Mouse (Mus musculus) layer of hippocampus, postnatal 14 days (tissue): ENCODE measurements around the gene Zp3r. TPM values are rescaled to one million over a fixed set of nuclear protein-coding genes. Genes with fewer than 3 reads are reported as not detected.
"Not testable (repeated sequence)": the region's sequence is repeated elsewhere in the genome, so short reads cannot be mapped to it uniquely, and the experiment has no call there.

Experiments
- DNase-seq, 2 experiments: peaks; one replicate each; pipeline ENCODE4 v3.0.0; 2021 to 2022; ENCODE audit warnings: low spot score in 2 of 2, mixed read lengths in 1 of 2
- long read RNA-seq, 2 experiments: library from polyadenylated mRNA; stranded (forward); transcript quantifications; one replicate each; pipeline ENCODE4 v2.0.0; 2021
- total RNA-seq, 2 experiments: library from RNA; stranded (reverse); gene quantifications; 2 replicates each; pipeline ENCODE4 v1.2.3; 2021

The Zp3r gene
- total RNA-seq, result under 1 TPM in 1 of 2 experiments, not detected in 1; 0.26 TPM
- long read RNA-seq, experiment 1, result 0 reads
- long read RNA-seq, experiment 2, result 0 reads

DNA sequence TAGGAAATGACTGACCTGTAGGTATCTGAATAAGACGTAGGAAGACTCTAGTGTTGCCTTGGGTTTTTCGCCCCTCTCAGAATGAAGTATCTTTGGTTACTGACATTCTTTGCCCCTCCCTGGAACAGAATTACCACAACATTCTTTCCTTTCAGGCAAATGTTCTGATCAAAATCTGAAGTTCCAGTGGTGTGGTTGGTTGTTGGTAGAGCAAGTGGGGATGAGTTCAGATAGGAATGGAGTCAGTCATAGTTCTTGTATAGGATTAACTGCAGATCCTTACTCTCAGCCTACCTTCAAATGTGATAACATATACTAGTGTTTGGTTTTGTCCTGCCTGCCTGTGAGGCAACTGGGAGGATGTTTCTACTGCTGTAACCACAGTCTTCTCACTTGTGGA, at the start of gene Zp3r:
Zp3r (minus strand) TSS at position 101 of the 400 bp plus-strand sequence.
- DNase-seq, result no peak

DNA sequence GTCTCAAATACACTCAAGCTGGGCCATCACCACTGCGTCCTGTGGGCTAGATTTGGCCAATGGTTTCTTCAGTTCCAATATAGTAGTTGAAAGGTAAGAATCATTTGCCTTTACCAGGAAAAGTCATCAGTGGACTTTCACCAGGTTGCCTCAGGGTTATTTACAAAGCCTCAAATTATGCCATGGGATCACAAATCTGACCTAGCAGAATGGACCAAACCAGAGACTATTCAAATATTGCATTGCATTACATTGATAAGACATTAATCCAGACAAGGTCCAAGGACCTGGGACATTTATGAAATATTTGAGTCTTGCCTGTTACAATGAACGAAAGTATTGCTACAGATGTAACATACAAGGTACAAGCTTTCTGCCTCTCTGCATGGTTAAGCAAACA, 49.1 kb upstream of the Zp3r start:
- no peak for DNase-seq

DNA sequence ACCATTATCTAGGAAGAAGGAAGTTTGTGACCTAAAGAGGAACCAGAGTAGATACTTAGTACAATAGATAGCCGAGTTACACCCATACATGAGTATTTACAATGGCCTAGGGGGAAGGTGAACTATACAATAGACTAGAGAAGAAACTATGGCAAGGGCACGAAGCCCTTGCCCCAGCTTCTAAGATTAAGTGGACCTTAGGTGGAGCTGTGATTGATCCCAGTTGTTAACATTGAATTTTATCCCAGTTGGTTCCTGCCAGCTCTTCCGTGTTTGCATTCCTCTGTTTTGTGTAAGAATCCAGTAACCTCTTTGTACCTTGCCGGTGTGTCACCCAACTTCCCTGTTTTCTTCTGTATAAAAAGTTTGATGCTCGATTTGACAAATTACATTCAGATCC, 34.2 kb upstream of the Zp3r start:
- DNase-seq, result not testable (repeated sequence)

DNA sequence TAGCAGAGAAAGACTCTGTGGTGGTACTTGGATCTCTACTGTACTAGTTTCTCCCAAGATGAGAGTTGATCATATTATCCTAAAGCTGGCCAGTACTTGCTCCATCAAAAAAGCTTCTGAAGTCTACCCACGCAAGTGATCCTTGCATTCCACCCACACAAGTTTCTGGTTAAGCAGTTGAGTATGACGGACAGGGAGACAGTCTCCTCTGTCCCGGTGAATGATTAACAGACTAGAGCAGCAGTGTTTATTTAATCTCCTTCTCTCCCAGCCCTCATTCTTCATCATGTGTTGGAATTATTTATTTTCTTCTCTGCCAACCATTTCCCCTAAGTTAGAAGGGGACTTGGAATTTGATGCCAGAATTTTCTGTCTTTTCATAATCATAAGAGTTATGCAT, 32.0 kb upstream of the Zp3r start, which contains the start of gene C4bp:
C4bp (minus strand) TSS at position 179 of the 400 bp plus-strand sequence.
- DNase-seq, result no peak

DNA sequence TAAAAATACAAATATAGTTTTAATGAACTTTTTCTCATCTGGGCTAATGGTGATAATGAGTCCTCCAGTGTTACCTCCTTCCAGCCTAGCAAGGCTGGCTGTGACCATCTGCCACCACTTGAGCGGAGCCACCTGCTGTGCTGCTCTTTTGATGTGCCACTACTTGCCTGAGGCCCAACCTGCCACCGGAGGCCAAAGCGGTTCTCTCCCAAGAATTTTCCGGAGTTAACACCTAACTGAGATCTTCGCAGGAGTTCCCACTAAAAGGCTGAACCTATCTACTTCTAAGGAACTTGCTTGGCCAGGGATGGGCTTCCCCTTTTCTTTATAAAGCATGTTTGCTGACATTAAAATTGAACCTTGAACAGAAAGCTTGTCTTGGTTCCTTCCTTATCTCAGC, 30.2 kb upstream of the Zp3r start:
- not testable (repeated sequence) for DNase-seq

DNA sequence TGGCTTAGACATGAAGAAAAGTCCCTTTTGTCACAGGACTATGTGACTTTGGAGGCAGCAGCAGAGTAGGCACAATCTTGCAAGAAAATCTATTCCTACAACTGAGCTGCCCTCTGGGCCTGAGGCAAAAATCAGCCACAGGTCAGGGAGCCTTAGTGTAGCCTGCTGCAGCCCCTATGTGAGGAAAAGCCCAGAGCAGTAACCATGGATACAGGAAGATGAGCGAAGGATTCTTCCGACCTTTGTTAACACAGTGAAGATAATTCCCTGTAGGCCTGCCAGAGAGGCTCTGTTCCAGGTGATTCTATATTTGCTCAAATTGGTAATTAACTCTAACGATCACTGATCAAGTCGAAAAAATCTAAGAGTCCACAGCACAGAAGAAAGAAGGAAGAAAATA, 14.7 kb upstream of the Zp3r start:
- DNase-seq, result no peak

DNA sequence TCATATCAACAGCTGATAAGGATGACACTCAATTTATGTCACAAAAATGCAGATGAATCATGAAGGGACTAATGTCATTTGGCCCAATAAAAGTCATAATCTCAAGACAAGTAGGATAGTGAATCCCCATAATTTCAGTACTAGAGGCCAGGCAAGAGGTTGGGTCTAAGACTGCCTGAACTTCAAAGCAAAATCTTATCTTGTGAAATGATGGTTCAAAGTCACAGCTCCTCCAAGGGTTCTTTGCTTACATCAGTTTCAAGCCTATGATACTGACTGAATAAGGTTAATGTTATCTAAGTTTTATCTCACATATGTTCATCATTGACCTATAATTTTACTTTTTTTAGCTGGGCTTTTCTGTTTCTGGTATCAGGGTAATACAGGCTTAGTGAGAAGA, 11.5 kb upstream of the Zp3r start:
- DNase-seq, result no peak

DNA sequence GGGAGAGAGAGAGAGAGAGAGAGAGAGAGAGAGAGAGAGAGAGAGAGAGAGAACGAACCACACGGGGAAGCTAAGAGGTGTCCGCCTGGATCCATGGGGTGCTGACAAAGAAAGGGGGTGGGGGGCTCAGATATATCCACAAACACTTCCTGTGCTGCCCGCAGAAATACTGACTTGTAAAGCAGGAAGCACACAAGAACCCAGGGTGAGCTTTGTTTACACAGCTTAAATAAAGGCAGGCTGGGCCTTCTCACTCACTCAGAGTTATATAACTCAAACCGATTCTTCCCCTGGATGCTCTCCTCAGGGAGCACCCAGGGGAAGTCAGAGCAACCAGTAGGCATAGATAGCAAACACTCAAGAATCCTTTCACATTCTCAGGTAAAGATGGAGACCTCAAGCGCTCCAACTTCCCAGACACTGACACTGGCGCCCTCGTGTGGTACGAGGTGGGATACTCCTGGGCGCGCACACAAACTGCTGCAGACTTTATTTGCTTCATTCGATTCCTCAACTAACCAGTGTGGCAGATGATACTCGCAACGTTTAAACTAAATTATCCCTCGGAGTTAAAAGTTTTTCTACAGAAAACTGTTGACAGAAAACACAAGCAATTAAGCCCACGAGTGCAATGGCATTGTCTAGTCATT, 4.5 kb upstream of the Zp3r start:
- DNase-seq, result peak; percentile 66 to 69

DNA sequence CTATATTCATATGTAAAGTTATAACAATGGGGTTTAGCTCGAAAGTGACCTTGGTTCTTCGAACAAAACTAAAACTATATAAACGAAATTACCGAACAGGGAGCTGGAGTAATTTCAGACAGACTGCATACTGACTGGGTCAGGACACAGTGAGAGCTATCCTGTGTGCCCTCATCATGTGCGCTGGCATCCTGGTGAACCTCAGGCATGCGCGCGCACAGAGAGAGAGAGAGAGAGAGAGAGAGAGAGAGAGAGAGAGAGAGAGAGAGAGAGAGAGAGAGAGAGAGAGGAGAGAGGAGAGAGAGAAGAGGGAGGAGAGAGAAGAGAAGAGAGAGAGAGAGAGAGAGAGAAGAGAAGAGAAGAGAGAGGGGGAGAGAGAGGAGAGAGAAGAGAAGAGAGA, 3.9 kb upstream of the Zp3r start:
- DNase-seq, result no peak

DNA sequence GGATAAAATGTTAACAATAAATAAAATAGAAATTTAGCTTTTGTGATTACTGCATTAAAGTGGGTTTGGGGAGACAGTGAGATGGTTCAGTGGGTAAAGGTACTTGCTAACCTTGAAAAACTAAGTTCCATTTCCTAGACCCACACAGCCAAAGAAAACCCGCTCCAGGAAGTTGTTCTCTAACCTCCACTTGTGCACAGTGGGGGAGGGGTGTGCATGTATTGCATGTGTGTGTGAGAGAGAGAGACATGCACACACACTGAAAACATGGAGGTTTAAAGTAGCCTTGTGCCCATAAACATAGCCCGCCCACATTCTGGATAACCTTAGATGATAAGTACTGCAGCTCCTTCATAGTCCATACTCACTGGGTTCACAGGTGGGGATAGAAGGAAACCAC, 33.1 kb downstream of the Zp3r start:
- DNase-seq, result no peak

DNA sequence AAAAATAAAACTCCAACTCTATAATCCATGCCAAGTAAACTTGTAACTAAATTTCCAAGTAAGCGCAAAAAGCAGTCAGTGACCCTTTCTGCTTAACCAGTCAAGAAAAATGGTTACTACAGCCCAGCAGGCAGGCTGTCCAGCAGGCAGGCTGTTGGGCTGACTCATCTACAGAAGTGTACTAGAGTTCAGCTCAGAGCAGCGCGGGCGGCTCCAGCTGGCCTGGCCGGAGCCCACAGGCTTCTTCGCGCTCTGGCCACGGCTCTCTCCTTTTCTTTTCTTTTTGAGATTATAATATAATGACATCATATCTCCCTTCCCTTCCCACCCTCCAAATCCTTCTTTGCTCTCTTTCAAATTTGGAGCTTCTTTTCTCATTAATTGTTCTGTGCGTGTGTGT, 40.8 kb downstream of the Zp3r start:
- DNase-seq, result no peak

DNA sequence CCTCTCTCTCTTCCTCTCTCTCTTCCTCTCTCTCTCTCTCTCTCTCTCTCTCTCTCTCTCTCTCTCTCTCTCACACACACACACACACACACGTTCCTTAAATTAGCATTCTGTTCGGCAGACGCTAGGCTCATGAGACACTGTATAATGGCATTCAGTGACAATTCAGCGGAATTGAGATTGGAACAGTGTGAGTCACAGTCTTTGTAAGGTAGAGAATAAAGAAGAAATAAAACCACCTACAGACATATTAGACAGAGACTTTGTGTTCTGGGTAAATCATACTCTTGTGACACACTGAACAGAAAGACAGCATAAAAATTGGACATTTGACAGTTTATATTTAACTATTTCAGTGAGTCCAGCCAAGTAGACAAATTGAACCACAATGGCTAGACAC, 53.0 kb downstream of the Zp3r start:
- DNase-seq, result peak in 1 of 2 experiments; percentile 18

DNA sequence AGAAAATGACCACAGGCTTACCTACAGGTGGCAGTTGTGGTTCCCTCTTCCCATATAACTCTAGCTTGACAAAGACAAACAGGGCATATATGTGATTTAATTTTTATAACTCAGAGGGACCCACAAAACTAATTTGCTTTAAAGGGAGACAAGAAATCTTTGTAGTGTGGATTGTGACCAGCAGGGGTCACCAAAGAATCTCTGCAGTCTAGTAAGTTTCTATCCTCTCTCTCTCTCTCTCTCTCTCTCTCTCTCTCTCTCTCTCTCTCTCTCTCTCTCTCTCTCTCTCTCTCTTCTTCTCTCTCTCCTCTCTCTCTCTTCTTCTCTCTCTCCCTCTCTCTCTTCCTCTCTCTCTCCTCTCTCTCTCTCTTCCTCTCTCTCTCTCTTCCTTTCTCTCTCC, 53.5 kb downstream of the Zp3r start:
- peak; percentile 22 to 46 for DNase-seq

DNA sequence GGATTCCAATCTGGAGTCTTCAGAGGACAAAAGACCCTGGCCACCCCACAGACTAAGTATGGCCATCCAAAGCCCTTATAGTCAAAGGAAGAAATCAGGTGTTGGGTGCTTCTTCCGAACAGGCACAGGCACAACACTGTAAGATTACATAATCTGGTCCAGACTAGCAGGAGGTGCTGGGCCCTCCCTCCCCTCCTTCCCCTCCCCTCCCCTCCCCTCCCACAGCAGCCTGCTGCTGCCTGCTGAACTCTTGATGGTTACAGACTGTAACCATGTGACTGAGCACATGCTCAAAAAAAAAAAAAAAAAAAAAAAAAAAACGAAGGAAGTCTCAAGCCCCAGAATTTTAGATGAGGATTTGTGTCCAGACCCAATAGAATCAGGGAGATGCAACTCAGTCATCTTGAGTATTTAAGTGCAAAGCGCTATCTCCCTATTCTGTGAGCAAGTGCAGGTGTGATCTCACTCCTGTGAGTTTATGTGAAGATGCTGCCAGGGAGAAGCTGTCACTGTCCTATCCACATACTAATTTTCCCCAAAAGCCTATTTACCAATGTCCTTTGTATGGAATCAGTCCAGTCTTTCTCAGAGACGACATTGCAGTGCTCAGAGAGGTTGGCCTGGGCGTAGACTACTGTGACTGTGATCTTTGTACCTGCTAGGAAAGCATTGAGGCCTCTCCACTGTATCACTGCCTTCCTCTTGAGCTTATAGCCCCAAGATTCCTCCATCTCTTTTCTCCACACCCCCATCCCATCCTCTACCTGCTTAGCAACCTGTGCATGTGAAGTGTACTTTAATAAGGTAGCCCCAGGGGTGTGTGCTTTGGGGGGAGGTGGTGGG, 77.8 kb downstream of the Zp3r start:
- DNase-seq, result no peak

DNA sequence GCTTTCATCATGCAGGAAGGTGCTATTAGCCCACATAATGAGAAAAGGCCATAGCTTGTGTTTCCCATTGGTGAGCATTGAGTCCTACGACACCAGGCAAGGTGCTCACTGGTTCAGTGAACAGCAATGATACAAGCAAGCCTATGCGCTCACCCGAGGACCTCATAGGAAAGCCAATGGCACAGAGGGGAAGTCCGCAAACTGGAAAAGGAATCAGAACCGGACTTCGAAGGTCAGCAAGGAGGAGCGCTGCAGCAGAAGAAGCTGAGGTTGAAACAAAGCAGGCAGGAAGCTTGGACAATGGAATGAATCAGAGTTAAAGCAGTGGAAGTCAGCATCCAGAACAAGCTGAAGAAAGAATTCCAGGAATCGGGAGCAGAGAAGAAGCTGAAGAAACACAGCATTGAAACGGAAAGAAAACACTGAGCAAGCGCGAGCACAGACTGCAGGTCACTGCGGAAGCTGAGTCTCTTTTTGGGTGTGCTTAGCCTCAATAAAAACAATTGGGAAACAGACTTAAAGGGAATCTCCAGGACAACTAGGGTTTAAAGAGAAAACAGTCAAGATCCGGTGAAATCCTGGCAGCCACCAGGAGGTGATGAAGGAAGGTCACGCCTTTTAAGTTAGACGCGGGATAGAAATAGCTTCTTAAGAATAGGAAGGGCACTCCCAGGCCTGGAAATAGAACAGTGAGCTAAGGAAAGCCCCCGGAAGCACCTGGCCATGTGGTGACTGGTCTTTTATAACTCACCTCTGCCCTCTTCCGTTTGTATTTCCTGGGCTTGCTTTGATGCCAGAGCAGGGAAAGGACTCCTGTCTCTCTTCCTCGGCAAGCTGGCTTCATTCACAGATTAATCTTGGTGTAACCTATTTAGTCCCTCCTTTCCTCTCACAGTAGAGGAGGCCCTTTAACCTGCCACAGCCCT, 78.9 kb downstream of the Zp3r start:
- DNase-seq, result no peak

DNA sequence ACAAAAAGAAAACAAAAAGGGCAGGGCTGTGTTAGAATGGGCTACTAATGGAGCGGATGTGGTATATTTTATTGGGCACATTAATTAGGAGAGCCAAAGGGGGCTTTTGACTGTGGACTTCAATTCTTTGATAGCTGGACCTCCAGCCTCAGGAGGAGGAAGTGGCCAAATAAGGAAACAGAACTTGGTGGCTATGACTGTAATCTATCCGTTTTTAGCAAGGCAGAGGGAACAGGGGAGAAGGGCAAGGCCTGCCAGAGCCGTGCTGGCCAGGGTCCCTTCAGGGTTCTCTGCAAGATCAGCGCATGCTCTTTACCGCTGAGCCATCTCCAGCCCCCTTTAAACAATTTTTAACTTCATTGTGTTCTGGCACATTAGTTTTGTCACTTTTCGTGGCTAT, 79.7 kb downstream of the Zp3r start:
- no peak for DNase-seq

DNA sequence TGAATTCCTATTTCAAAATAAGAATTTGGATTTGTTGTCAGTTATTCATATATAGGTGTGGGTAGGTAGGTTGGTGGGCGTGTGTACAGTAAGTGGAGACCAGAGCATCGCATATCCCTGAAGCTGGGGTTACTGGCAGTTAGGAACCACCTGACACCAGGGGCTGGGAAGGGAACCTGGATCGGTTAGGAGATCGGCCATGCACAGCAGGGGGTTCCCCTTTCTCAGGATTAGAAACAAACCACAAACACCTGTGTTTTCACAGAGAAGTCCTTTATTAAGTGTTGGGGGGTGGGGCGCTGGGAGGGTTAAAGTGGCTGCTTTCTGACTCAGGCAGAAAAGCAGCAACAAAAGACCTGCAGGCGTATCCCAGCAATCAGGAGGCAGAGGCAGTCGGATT, 80.3 kb downstream of the Zp3r start:
- DNase-seq, result no peak

DNA sequence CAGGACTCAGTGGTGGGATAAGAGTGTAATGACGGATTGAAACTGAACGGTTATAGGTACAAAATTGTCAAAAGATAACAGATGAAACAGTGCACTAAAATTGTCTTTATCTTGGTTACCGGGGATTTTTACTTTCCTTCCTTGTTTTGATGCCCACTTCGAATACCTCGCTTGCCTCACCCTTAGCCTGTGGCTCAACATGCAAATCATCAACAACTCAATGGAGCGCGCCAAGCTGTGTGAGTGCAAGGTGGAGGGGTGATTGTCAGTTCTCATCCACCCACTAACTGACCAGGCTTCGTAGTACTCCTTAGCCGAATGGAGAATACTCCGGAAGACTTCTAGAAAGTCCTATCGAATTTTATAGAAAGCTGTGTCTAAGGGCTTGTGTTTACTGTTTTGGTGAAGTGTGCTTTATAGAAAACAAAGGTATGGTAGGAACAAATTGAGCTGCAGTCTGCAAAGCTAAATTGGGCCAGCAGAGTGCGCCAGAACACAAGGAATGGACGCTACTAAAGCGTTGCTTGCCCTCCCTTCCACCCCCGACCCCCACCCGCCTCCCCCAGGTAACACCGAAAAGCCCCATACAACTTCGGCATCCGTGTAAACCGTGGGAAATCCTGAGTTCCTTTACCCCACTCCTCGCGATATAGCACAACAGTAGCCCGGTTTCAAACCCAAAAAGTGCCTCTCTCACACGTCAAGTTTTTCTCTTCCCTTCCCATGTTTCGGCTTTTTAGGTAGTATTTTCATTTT, 81.6 kb downstream of the Zp3r start:
- peak in 1 of 2 experiments; percentile 36 for DNase-seq
